Mouse (Mus musculus) right cerebral cortex, adult 18-20 months (tissue): ENCODE data around the gene Gdpd2.

Source experiments
- DNase-seq: peaks from one replicate; pipeline ENCODE4 v3.0.0; 2022; ENCODE audit warnings: mixed read lengths

Gdpd2 gene

GRCm38 (mm10) chrX:100729665-100730188 is at the start of gene Gdpd2:
Gdpd2 (plus strand) TSS chrX:100729873.
- DNase-seq: peak; percentile 26

DNA sequence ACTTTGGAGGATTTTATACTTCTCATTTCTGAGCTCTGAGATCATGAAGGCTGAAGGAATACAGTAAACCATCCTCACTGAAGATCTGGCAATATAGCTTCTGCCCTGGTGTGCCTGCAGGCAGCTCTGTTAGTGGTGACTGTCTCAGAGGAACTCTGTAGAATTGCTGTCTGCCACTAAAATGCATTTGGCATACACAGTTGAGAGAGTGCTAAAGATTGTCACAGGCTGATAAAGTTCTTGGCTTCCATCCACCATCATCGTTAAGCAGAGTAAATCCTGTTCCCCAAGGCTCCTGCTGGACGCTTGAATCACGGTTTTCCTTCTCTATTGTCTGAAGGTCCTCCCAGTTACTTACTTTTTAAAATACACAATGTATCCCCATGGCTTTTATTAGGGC is 43.1 kb upstream of the Gdpd2 start:
- DNase-seq: no peak

- DNase-seq: no peak
These were observed 42.2 kb upstream of the Gdpd2 start for GRCm38 (mm10) chrX:100687360-100688032.

DNA sequence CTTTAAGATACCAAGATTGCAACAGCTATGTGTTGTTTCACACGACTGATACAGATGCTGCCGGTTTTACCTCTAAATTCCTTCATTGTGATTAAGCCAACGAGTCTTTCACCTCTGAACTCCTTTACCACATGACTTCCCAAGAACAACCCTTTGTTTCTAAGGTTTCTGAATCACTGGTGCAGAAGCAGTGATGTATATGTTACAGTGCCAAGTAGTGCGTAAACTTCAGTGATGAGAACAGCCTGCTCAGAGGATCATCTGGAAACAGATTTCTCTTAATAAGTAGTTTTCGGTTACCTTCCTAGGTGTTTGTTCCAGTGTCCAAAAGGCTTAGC is 41.7 kb upstream of the Gdpd2 start:
- DNase-seq: no peak

DNA sequence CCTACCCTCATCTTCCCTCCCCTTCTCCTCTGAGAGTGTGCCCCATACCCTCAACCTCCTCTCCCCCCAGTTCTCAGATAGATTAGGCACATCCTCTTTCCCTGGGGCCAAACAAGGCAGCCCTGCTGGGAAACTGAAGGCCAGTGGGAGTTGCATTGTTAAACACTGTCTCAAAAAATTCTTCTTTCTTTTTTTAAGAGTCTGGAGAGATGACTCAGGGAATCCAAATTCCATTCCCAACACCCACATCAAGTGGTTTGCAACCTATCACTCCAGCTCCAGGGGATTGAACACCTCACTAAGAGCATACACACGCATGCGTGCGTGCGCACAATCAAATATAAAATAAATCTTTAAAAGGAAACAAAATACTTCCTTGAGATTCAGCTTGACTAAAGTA is 32.9 kb upstream of the Gdpd2 start:
- no peak for DNase-seq

DNA sequence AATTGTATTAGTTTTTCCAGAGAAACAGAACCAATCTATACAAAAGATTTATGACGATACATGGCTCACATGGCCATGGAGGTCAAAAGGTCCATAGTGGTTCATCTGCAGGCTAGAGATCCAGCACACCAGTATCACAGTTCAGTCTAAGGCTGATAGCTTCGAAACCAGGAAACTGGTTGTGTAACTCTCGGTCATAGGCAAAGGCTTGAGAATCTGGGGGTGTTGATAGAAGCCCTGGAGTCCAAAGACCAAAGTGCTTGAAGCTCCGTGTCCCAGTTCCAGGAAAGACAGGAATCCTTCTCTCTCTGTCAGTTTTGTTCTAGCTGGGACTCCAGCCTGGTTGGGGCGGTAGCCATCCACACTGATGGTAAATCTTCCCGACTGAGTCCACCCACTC is 21.6 kb upstream of the Gdpd2 start:
- no peak for DNase-seq

GRCm38 (mm10) chrX:100716173-100716572 is 13.5 kb upstream of the Gdpd2 start:
- no peak for DNase-seq

GRCm38 (mm10) chrX:100728947-100729346 is 726 bp upstream of the Gdpd2 start:
- DNase-seq: peak; percentile 1

GRCm38 (mm10) chrX:100730266-100730665 is 593 bp downstream of the Gdpd2 start:
- no peak for DNase-seq

- DNase-seq: no peak
These were observed 4.7 kb downstream of the Gdpd2 start for GRCm38 (mm10) chrX:100734359-100734758.

GRCm38 (mm10) chrX:100738918-100739317 is 9.2 kb downstream of the Gdpd2 start:
- DNase-seq: peak; percentile 52

DNA sequence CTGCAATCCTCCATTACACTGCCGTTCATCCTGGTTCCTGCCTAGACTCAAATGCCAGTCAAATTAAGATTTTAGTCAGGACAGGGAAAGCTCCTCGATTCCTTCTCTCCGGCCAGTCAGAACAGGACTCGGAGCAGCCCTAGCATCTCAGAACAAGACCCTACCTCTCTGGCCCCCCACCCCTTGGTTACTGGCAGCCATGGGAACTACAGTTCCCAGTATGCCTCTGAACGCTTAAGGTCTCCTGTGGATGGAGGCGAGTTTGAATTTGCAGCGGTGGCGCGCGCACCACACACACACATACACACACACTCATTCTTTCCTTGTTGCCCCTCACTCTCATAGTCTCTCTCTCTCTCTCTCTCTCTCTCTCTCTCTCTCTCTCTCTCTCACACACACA is 9.8 kb downstream of the Gdpd2 start:
- peak; percentile 12 for DNase-seq

DNA sequence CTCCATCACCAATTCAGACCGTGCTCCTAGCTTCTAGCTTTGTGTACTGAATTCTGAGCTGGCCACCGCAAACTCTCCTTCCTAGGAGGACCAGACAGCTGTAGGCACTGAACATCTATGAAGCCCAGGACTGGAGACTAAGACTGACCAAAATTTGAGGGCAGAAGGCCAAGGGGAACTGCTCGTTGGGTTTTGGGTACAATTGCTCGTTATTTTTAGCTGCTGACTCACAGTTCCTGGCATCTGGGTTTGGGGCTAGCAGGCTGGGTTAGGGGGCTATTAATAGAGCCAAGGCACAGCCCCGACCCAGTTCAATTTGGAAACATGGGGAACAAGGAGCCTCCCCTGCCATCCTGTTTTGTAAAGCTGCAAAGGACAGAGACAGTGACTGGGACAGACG is 11.1 kb downstream of the Gdpd2 start:
- DNase-seq: peak; percentile 20

DNA sequence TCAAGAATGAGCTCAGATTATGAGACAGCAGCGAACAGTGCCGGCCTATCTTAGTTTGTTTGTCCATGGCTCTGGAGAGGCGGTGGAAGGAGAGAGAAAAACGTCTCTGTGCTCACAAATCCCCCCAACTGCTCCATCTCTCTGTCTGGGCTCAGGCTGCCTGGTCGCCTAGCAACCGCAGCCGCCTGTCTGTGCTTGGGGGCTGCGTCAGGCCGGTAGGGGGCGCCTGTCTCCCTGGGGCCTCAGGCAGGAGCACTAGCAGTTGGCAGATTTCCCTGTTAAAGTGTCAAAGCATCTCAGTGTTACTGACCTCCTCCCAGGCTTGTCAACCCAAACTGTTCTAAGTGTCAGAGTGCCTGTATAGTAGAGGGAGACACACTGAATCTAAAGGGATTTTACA is 12.3 kb downstream of the Gdpd2 start:
- peak; percentile 85 for DNase-seq

- DNase-seq: no peak
These were observed 36.2 kb downstream of the Gdpd2 start for GRCm38 (mm10) chrX:100765855-100766254.

- peak; percentile 80 for DNase-seq
These were observed 37.7 kb downstream of the Gdpd2 start, which contains the start of gene Dlg3 for GRCm38 (mm10) chrX:100767181-100767884. Dlg3 (plus strand) TSS chrX:100767722.

DNA sequence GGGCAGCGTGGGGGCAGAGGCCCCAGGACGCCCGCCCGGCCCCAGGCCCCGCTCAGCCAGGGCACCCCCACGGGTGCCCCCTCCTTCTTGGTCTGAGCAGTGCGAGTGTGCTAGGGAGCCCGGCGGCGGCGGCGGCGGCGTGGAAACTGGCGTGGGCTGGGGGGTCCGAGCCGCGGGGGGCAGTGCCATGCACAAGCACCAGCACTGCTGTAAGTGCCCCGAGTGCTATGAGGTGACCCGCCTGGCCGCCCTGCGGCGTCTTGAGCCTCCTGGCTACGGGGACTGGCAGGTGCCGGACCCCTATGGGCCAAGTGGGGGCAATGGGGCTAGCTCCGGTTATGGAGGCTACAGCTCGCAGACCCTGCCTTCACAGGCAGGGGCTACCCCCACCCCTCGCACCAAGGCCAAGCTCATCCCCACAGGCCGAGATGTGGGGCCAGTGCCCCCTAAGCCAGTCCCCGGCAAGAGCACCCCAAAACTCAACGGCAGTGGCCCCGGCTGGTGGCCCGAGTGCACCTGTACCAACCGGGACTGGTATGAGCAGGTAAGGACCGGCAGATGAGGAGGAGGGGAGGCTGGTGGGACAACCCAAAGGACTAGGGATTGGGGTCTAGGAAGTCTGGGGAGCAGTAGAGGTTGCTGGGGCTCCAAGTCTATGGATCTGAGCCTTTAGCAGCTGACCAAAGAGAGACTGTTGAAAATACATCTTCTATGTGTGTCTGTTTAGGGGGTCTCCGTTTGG is 38.4 kb downstream of the Gdpd2 start:
- no peak for DNase-seq

DNA sequence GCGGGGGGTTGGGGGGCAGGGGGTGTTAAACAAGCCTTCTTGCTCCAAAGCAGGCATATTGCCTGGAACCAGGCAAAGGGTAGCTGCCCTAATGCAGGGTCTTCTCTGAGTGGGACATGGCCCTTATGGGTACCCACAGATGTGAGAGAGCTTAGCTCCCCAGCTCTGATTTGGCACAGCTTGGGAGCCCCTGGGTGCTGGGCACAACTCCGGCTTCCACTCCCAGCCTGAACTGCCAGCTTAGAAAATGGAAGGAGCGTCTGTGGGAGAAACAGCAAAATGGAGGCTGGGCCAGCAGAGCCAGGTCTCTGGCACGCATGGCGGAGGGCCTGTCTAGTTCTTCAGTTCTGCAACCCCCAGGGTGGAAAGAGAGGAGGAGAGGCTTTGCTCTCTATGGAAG is 39.6 kb downstream of the Gdpd2 start:
- DNase-seq: no peak

DNA sequence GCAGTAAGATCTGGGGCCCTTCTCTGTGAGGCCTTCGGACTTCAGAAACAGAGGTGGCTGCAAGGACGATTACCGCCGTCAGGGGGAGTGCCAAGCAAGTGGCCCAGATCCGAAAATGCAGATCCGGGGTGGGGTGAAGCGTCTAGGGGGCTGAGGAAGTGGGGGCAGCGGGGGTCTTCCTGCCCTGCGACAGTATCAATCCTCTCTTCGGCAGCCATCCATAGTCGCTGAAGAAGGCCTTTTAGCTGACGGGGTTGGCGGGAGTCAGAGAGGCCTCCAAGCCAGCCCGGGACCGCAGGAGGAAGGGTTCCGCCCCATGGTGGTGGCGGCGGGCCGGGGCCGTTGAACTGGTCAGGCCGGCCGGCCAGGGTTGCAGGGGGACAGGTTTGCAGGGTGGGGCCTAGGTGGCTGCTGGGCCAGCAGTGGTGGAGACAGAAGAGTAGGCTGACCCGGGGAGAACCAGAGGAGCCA is 44.7 kb downstream of the Gdpd2 start:
- no peak for DNase-seq

GRCm38 (mm10) chrX:100775405-100775804 is 45.7 kb downstream of the Gdpd2 start:
- DNase-seq: no peak

- DNase-seq: peak; percentile 56
These were observed 46.8 kb downstream of the Gdpd2 start for GRCm38 (mm10) chrX:100776494-100776893.

DNA sequence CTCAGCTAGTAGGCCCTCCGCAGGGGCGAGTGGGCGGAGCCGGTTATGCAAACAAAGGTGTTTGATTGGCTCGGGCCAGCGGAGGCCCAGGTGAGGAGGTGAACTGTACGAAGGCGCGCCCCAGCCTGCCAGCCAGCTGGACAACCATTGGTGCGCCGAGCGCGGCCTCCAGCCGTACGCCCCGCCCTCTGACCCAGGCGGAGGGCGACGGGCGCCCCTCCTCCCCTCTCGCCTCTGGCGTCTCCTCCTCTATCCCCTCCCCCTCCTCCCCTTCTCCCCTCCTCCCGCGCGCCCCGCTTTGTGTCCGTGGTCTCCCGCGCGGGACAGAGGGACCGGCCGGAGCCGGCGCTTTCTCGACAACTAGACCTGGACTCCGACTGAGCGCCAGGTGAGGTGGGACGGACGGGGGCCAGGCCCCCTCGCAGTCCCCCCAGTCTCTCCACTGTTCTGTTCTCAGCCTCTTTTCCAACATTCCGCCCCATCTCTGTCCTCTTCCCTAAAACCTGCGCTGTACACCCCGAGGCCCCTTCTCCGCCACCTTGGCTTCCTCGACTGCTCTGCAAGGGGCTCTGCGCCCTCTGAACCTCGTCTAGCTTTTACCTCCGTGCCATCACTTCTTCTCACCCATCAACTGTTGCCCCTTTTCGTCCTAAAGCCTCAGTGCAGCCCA is 47.4 kb downstream of the Gdpd2 start:
- DNase-seq: peak; percentile 32

DNA sequence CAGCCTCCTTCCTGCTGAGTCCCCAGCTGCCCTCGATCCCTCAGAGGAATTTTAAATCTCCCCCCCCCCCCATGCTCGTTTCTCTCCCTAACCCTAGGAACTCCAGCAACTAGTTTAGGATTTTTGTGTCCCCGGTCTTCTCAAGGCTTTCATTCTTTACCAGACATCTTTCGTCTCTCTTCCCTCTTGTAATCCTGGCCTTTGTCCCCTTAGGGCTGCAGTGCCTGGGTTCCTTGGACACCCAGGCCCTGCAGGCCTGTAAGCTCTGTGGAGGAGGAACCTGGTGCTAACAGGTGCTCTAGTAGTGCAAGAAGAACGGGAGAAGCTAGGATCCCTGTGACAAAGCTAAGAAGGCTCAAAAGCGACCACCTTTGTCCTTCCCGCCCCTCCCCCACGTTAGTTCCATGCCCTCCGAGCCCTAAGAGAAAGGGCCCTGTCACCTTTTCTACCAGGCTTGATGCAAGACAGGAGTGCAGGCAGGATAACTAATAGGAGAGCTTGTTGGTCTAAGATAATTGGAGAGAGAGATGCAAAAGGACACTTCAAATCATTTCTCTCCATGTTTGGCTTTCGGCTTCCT is 48.1 kb downstream of the Gdpd2 start:
- DNase-seq: no peak
